ENCODE assay signal across 17 mouse cellular contexts in genomic region chr9:43472231-43472630, GRCm38 (mm10).
"Had no signal": no experiment of that assay in that cellular context is flagged by ENCODE, and none has a peak within 500 bp of the region (broad histone marks: within the 10 kb centered on the region; RNA-seq: fewer than 3 reads in every experiment).

No protein-coding gene starts in this region.

- H3K4me1 ChIP-seq: kidney, embryonic 15.5 days; liver, embryonic 12.5 days; liver, embryonic 15.5 days; lung, embryonic 15.5 days; megakaryocyte, embryonic 14.5 days had no signal

- H3K27me3 ChIP-seq: kidney, embryonic 15.5 days; limb, embryonic 13.5 days; liver, embryonic 15.5 days; lung, embryonic 15.5 days; midbrain, embryonic 15.5 days had no signal

- DNase-seq: kidney, postnatal 10 days; kidney, postnatal 36 days; liver; lung, adult 18-20 months; lung, postnatal 10 days; lung, postnatal 36 days; thymus, adult 18-20 months; thymus, postnatal 36 days had no signal

- H3K9me3 ChIP-seq: kidney, embryonic 15.5 days; limb, embryonic 10.5 days; limb, embryonic 13.5 days; liver, embryonic 12.5 days; liver, embryonic 15.5 days; lung, embryonic 15.5 days; megakaryocyte, embryonic 14.5 days; midbrain, embryonic 10.5 days; midbrain, embryonic 15.5 days had no signal

- H3K36me3 ChIP-seq: kidney, embryonic 15.5 days; limb, embryonic 10.5 days; limb, embryonic 13.5 days; liver, embryonic 12.5 days; liver, embryonic 15.5 days; lung, embryonic 15.5 days; midbrain, embryonic 10.5 days; midbrain, embryonic 15.5 days had no signal

- H3K27ac ChIP-seq: kidney, embryonic 15.5 days; limb, embryonic 10.5 days; limb, embryonic 13.5 days; liver, embryonic 12.5 days; liver, embryonic 15.5 days; lung, embryonic 15.5 days; midbrain, embryonic 10.5 days; midbrain, embryonic 15.5 days had no signal

- ATAC-seq: liver, embryonic 12.5 days; midbrain, embryonic 15.5 days had no signal

- H3K9ac ChIP-seq: kidney, embryonic 15.5 days; limb, embryonic 13.5 days; liver, embryonic 12.5 days; liver, embryonic 15.5 days; lung, embryonic 15.5 days; midbrain, embryonic 15.5 days had no signal

- H3K4me3 ChIP-seq: kidney, embryonic 15.5 days; limb, embryonic 10.5 days; limb, embryonic 13.5 days; liver, embryonic 12.5 days; liver, embryonic 15.5 days; lung, embryonic 15.5 days; megakaryocyte, embryonic 14.5 days; midbrain, embryonic 10.5 days; midbrain, embryonic 15.5 days had no signal

- H3K4me2 ChIP-seq: kidney, embryonic 15.5 days; limb, embryonic 13.5 days; liver, embryonic 12.5 days; liver, embryonic 15.5 days; lung, embryonic 15.5 days; midbrain, embryonic 15.5 days had no signal
